Mouse (Mus musculus): ENCODE results near the gene Nhsl2.

DNA sequence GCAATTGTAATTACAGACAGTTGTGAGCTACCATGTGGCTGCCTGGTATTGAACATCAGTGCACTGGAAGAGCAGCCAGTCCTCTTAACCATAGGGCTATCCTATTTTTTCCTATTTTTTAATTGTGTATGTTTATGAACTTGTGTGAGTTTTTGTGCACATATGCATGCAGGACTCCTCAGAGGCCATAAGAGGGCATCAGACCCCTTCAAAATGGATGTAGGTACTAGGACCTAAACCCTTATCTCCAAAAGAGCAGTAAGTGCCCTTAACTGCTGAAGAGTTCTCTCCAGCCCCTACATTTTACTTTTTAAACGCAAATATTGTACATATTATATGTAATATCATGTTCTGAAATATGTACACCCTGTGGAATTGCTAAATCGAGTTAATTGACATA is 43.7 kb upstream of the Nhsl2 start:
- TF ChIP-seq CTCF (conservative IDR thresholded peaks at IDR 0.05; ENCODE audit: low read length) (peak; percentile 34), NANOG (IDR thresholded peaks at IDR 0.05; ENCODE audit: borderline replicate concordance, low read length) (no peak), POU5F1 (IDR thresholded peaks at IDR 0.05; ENCODE audit: borderline replicate concordance, low read length) (no peak)
